Mouse (Mus musculus): Measurements from ENCODE around the gene Vav3.

GRCm38 (mm10) chr3:109411294-109411693 is 70.8 kb downstream of the Vav3 start:
- TF ChIP-seq CTCF (IDR thresholded peaks at IDR 0.05; ENCODE audit: borderline replicate concordance, insufficient read depth, low read length) (no peak), POLR2A (IDR thresholded peaks at IDR 0.05; ENCODE audit: low read depth, low read length) (no peak)

Data from embryonic fibroblast, embryonic 13.5 days (primary cell).